Mouse (Mus musculus) stomach, postnatal 0 days (tissue): ENCODE data around the gene Sh2d2a.

ENCODE experiments used
- CTCF ChIP-seq: IDR thresholded peaks from 2 replicates; pipeline ENCODE4 v1.5.1; 2016; ENCODE audit warnings: antibody characterized with exemption, low read depth, mild to moderate bottlenecking, moderate library complexity
- EP300 ChIP-seq: optimal IDR thresholded peaks from 2 replicates; pipeline ENCODE3; 2016; ENCODE audit warnings: antibody characterized with exemption

DNA sequence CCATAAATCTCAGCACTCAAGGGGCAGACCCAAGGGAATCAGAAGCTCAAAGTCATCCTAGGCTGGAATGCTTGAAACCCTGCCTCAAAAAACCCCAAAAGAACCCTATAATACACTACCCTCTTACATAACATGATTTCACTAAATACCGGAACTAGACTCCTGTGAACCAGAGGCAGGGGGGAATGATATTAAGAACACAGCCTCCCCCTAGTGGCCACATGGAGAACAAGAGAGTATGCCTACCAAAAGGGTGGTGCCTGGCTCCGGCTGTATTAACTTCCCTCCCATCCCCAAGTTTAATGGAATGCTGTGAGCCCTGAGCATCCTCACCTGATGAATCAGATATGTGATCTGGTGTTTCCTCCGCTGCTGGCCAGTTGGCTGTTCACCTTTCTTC is 13.3 kb downstream of the Sh2d2a start:
- no peak for TF ChIP-seq EP300
- TF ChIP-seq CTCF: peak; percentile 88
